Mouse (Mus musculus): ENCODE results near the gene Hipk4. TPM values are rescaled to one million over a fixed set of nuclear protein-coding genes. Genes with fewer than 3 reads are reported as not detected.

Gene Hipk4
- polyA plus RNA-seq (2016; fragmentation: Nextera tagmentation; extraction: Ambion mirVana): 0.41 and 0.63 TPM in 2 replicates

- WGBS: 70% methylated on average over 5 of the region's 5 CpGs
- no peak within 1 kb of the TSS; the same call in 1 of the 2 replicates for H3K27ac ChIP-seq
Measured at GRCm38 (mm10) chr7:27522967-27523366, at the start of gene Hipk4. TSS of gene Hipk4 (plus strand) at chr7:27523267.

GRCm38 (mm10) chr7:27473835-27474489 is 49.1 kb upstream of the Hipk4 start:
- Histone ChIP-seq H3K9me3 (no peaks in the 10 kb centered on the region), H3K36me3 (replicated peaks) (peaks cover 25% of the 10 kb centered on the region), H3K27ac (peak overlapping the region; percentile 90), H3K4me3 (peak overlapping the region; percentile 80), H3K27me3 (ENCODE audit: poor library complexity, severe bottlenecking) (no peaks in the 10 kb centered on the region), H3K4me1 (peaks cover 18% of the 10 kb centered on the region)
- under 1% methylated on average over 34 of the region's 34 CpGs for WGBS
- no peak for DNase-seq (ENCODE audit: extremely low spot score, low spot score)

More at GRCm38 (mm10) chr7:27522967-27523366, at the start of gene Hipk4:
- Histone ChIP-seq H3K4me1 (peaks cover 10% of the 10 kb centered on the region), H3K4me3 (no peak within 1 kb of the TSS), H3K27me3 (ENCODE audit: poor library complexity, severe bottlenecking) (no peaks in the 10 kb centered on the region), H3K9me3 (peaks cover 9% of the 10 kb centered on the region; the same call in 1 of the 2 replicates), H3K36me3 (replicated peaks) (peaks cover 4% of the 10 kb centered on the region; the same call in 1 of the 2 replicates)
- no peak for DNase-seq (ENCODE audit: extremely low spot score, low spot score)

DNA sequence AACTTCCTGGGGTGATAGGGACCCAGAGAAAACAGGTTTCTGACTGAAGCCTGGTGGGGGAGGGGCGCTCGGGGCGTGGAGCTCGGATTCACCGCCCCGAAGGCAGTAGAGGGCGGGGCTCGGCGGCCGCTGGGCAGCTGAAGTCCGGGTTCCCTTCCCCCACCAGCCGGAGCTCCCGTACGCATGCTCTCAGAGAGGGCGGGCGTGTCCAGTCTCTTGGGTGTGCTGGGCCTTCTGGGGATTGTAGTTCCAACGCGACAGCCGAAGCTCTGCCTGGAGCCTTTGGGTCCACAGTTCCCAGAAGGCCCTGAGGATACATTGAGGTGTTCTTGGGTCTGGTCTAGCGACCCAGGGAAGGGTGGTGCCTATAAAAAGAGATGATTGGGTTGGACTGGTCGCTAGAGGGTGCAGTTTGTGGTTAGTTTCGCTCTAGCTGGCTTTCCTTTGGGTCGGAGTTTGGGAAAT is 48.5 kb upstream of the Hipk4 start:
- H3K4me1 ChIP-seq: peaks cover 18% of the 10 kb centered on the region
- H3K36me3 ChIP-seq (replicated peaks): peaks cover 25% of the 10 kb centered on the region
- H3K9me3 ChIP-seq: no peaks in the 10 kb centered on the region
- H3K4me3 ChIP-seq: peak overlapping the region; percentile 80
- peak; percentile 96 for DNase-seq (ENCODE audit: extremely low spot score, low spot score)
- no peaks in the 10 kb centered on the region for H3K27me3 ChIP-seq (ENCODE audit: poor library complexity, severe bottlenecking)
- peak overlapping the region; percentile 90 for H3K27ac ChIP-seq
- WGBS: under 1% methylated on average over 23 of the region's 23 CpGs

GRCm38 (mm10) chr7:27475596-27475995 is 47.5 kb upstream of the Hipk4 start:
- WGBS: 96% methylated on average over 2 of the region's 2 CpGs

DNA sequence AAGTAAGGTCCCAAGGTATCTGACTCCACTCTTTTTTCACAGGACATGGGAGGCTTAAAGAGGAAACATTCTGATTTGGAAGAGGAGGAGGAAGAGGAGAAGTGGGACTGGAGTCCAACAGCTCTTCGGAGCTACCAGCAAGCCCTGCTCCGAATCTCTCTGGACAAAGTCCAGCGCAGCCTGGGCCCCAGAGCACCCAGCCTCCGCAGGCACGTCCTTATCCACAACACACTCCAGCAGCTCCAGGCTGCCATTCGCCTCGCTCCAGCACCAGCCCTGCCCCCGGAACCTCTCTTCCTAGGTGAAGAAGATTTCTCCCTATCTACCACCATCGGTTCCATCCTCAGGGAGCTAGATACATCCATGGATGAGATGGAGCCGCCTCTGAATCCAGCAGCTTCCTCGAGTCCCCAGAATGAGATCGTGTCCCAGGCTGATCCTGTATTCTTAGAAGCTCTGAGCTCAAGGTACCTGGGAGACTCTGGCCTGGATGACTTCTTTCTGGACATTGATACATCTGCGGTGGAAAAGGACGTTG is 46.9 kb upstream of the Hipk4 start:
- WGBS: 94% methylated on average over 14 of the region's 14 CpGs
- H3K36me3 ChIP-seq (replicated peaks): peaks cover 25% of the 10 kb centered on the region
- H3K4me3 ChIP-seq: no peak overlapping the region
- DNase-seq (ENCODE audit: extremely low spot score, low spot score): no peak
- H3K27ac ChIP-seq: no peak overlapping the region
- H3K9me3 ChIP-seq: no peaks in the 10 kb centered on the region
- H3K27me3 ChIP-seq (ENCODE audit: poor library complexity, severe bottlenecking): no peaks in the 10 kb centered on the region
- peaks cover 26% of the 10 kb centered on the region for H3K4me1 ChIP-seq

More at GRCm38 (mm10) chr7:27475596-27475995, 47.5 kb upstream of the Hipk4 start:
- DNase-seq (ENCODE audit: extremely low spot score, low spot score): no peak
- Histone ChIP-seq H3K9me3 (no peaks in the 10 kb centered on the region), H3K27me3 (ENCODE audit: poor library complexity, severe bottlenecking) (no peaks in the 10 kb centered on the region), H3K4me1 (peaks cover 20% of the 10 kb centered on the region), H3K27ac (no peak overlapping the region), H3K4me3 (0 out of 2 replicates have a peak overlapping the region, but pooled peaks have one; percentile 80), H3K36me3 (replicated peaks) (peaks cover 25% of the 10 kb centered on the region)

DNA sequence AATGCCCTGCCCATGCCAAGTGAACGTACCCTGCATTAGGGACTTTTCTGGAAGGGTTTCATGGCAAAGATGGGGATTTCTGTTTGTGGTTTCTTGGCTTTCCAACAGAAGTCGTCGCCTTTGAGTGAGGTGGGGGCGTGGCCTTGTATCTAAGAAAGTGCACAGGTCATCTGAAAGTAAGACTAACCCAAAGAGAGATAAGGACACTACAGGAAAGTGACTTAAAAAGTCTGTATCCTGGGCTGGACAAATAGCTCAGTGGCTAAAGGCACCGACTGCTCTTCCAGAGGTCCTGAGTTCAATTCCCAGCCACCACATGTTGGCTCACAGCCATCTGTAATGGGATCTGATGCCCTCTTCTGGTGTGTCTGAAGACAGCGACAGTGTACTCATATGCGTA is 44.5 kb upstream of the Hipk4 start:
- WGBS: 83% methylated on average over 7 of the region's 7 CpGs
- DNase-seq (ENCODE audit: extremely low spot score, low spot score): no peak
- H3K36me3 ChIP-seq (replicated peaks): peaks cover 25% of the 10 kb centered on the region

GRCm38 (mm10) chr7:27479750-27480149 is 43.3 kb upstream of the Hipk4 start:
- H3K4me3 ChIP-seq: no peak overlapping the region
- no peak for DNase-seq (ENCODE audit: extremely low spot score, low spot score)
- 75% methylated on average over 1 of the region's 1 CpGs for WGBS

More for the DNA sequence above, 44.5 kb upstream of the Hipk4 start:
- Histone ChIP-seq H3K27me3 (ENCODE audit: poor library complexity, severe bottlenecking) (no peaks in the 10 kb centered on the region), H3K4me1 (peaks cover 32% of the 10 kb centered on the region), H3K27ac (no peak overlapping the region), H3K9me3 (no peaks in the 10 kb centered on the region), H3K4me3 (no peak overlapping the region)

GRCm38 (mm10) chr7:27480506-27480905 is 42.6 kb upstream of the Hipk4 start:
- no peak for DNase-seq (ENCODE audit: extremely low spot score, low spot score)
- Histone ChIP-seq H3K36me3 (replicated peaks) (peaks cover 25% of the 10 kb centered on the region), H3K4me3 (peak overlapping the region; percentile 49; the same call in 1 of the 2 replicates), H3K4me1 (peaks cover 22% of the 10 kb centered on the region), H3K9me3 (no peaks in the 10 kb centered on the region), H3K27ac (peak overlapping the region; percentile 85), H3K27me3 (ENCODE audit: poor library complexity, severe bottlenecking) (peaks cover 3% of the 10 kb centered on the region; the same call in 1 of the 2 replicates)
- 68% methylated on average over 3 of the region's 3 CpGs for WGBS

More at GRCm38 (mm10) chr7:27479750-27480149, 43.3 kb upstream of the Hipk4 start:
- Histone ChIP-seq H3K4me1 (peaks cover 30% of the 10 kb centered on the region), H3K27ac (no peak overlapping the region), H3K36me3 (replicated peaks) (peaks cover 25% of the 10 kb centered on the region), H3K27me3 (ENCODE audit: poor library complexity, severe bottlenecking) (no peaks in the 10 kb centered on the region), H3K9me3 (no peaks in the 10 kb centered on the region)

DNA sequence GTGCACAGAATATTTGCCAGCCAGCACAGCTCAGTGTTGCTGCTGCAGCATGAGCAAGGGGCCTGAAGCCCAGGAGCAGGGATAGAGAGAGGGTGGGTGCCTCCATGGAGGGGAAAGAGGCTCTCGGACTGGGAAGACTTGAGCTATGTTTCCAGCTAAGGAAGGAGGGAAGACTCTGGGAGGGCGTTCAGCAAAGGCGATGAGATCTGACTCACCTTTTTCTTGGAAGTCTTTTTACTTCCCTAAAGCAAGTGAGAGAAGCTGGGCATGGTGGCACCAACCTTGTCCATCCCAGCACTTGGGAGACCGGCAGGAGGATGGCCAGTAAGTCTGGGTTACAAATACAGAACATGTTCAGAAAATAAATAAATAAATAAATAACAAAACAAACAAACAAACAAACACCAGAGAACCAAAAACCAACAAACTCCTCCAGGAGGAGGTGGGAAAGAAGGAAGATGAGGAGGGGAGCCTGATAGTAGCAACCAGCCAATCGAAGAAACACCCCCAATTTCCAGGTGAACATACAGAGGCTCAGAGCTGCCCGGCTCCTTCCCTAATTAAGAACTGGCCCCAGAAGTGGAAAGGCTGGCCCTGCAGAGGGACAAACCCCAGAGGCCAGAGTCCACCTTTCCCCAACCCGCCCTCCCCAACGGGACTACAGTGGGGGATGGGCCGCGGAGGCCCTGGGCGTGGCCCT is 42.0 kb upstream of the Hipk4 start:
- H3K27me3 ChIP-seq (ENCODE audit: poor library complexity, severe bottlenecking): peaks cover 4% of the 10 kb centered on the region; the same call in 1 of the 2 replicates
- H3K4me1 ChIP-seq: peaks cover 22% of the 10 kb centered on the region
- H3K36me3 ChIP-seq (replicated peaks): peaks cover 20% of the 10 kb centered on the region
- H3K4me3 ChIP-seq: peak overlapping the region; percentile 49
- no peak for DNase-seq (ENCODE audit: extremely low spot score, low spot score)
- H3K9me3 ChIP-seq: no peaks in the 10 kb centered on the region
- 11% methylated on average over 11 of the region's 11 CpGs for WGBS
- peak overlapping the region; percentile 85 for H3K27ac ChIP-seq

DNA sequence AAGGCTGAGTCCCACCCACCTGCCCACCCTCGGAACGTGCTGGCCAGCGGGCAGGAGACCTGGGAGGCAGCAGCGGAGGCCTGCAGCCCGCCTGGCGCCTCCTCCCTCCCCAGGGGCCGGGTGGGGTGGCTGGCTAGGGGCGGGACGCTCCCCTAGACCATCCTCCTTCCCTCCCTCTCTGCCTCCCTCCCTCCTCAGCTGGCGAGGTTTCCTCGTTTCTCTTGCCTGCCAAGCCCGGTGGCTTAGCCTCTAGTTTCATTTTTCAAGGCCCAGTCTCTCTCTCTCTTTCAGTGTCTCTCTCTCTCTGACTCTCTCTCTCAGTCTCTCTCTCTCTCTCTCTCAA is 41.5 kb upstream of the Hipk4 start:
- peak overlapping the region; percentile 49 for H3K4me3 ChIP-seq
- peak overlapping the region; percentile 85 for H3K27ac ChIP-seq
- 0% methylated on average over 8 of the region's 12 CpGs for WGBS

GRCm38 (mm10) chr7:27483860-27484259 is 39.2 kb upstream of the Hipk4 start:
- Histone ChIP-seq H3K4me3 (no peak overlapping the region), H3K27ac (no peak overlapping the region), H3K9me3 (no peaks in the 10 kb centered on the region), H3K4me1 (peaks cover 42% of the 10 kb centered on the region), H3K36me3 (replicated peaks) (no peaks in the 10 kb centered on the region), H3K27me3 (ENCODE audit: poor library complexity, severe bottlenecking) (peaks cover 5% of the 10 kb centered on the region; the same call in 1 of the 2 replicates)
- DNase-seq (ENCODE audit: extremely low spot score, low spot score): no peak
- WGBS: 79% methylated on average over 4 of the region's 4 CpGs

More for the DNA sequence above, 41.5 kb upstream of the Hipk4 start:
- Histone ChIP-seq H3K36me3 (replicated peaks) (peaks cover 15% of the 10 kb centered on the region), H3K4me1 (peaks cover 27% of the 10 kb centered on the region), H3K27me3 (ENCODE audit: poor library complexity, severe bottlenecking) (peaks cover 4% of the 10 kb centered on the region; the same call in 1 of the 2 replicates), H3K9me3 (no peaks in the 10 kb centered on the region)
- peak; percentile 79 for DNase-seq (ENCODE audit: extremely low spot score, low spot score)

GRCm38 (mm10) chr7:27486102-27486769 is 36.8 kb upstream of the Hipk4 start:
- Histone ChIP-seq H3K9me3 (no peaks in the 10 kb centered on the region), H3K36me3 (replicated peaks) (peaks cover 10% of the 10 kb centered on the region), H3K27ac (peak overlapping the region; percentile 92), H3K4me1 (peaks cover 56% of the 10 kb centered on the region), H3K27me3 (ENCODE audit: poor library complexity, severe bottlenecking) (peaks cover 15% of the 10 kb centered on the region), H3K4me3 (peak overlapping the region; percentile 65)
- 6% methylated on average over 13 of the region's 13 CpGs for WGBS
- no peak for DNase-seq (ENCODE audit: extremely low spot score, low spot score)

Data from forebrain, embryonic 10.5 days (tissue).